Mouse (Mus musculus): Measurements from ENCODE around the gene Mroh8.

Gene Mroh8

DNA sequence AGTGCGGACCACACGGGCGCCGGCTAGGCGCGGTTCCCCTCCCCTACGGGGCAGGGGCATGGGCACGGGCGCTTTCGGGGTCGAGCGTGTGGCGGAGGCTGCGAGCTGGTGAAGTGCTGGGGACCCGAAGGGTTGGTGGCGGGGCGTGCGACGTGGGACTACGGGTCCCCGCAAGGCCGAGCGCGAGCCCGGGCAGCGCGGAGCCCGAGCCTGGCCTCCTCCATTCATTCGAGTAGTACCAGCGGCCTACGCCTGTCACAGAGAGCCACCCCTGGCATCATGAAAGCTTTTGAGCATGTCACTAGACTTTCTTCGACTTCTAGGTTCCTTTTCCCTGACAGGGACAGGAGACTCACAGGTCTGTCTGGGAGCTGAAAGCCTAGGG, at the start of gene Mroh8:
Mroh8 (minus strand) TSS at position 134 of the 385 bp plus-strand sequence.
- DNase-seq (ENCODE audit: low spot score in 2 of 2), result no peak

DNA sequence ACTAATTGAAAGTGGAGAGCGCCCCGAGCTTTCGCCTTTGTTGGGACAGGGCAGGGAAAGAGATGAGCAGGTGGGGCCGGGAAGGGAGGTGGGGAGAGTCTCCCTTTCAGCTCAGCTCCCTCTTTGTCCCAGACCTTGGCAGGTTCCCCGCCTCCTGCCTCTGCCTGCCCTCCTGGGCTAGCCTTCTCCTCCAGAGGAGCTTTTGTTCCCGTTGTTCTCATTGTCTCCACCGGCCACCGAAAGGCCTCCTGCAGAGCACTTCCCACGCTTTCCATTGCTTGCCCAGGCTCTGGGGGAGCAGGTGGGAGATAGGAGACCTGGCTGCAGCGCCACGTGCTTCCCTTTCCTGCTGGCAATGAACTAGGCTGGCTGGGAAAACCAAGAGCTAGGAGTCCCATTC, 49.2 kb upstream of the Mroh8 start:
- no peak for DNase-seq (ENCODE audit: low spot score in 2 of 2)

DNA sequence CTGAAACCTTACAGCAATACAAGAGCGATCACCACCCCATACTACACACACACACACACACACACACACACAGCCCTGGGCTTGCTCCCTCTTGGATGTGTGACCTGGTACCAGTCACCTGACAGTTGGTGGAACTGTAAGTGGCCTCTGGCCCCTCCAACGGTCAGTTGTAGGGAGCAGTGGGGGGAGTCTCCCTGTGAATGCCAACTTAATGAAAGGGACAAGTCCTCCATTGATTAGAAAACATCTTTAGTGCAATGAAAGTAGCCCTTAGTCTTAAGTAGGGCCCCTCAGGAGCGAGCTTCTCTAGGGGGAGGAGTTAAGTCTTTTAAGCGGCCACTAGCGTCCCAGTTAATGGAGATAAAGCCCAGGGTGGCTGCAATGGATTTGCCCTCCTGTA, 48.8 kb upstream of the Mroh8 start:
- no peak for DNase-seq (ENCODE audit: low spot score in 2 of 2)

DNA sequence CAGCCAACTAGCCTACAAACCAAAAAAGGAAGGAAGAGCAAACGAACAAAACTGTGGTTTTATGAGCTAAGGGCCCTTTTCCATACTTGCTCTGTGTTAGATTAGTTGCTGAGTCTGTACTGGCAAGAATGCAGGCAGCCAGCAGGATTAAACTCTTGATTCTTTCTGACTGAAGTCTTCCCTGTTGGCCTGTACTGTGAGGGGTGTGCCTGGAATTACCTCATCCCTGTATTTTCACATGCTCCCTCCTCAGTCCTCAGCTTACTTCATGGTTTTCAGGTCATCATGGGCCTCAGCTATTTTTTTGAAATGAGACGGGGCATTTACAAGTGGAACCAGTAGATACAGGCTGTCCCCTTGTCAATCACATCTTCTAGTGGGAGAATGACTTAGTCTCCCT, 45.9 kb upstream of the Mroh8 start:
- DNase-seq (ENCODE audit: low spot score in 2 of 2), result no peak

DNA sequence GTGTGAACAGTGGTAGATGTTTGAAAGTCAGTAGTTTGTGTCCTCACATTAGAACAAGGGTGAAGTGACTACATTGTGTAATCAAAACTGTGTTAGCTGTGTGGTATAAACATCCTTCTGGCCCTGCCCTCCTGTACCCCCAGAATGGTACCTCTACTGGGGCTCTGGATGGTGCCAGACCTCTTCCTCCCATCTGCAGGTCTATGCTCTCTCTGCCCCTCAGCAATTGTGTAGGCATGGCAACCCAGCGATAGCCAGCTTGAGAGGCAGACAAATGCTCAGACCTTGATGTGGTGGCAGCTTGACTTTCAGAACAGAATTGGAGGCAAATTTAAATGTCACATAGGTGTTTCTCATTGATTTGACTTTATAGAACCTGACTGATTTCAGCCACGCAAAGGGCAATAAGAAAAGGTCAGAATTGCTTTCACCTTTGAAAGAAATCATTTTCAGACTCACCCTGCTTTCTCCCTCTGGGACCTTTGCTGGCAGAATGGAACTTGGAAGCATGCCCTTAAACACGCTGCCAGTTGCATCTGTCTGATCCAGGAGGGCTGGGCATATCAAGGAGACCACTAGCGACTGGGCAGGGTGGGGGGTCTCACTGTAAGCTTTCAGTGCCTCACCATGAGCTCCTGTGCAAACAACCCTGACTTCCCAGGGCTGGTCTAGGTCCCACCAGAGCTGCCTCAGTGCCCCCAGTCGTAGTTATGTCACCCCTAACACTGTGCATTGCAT, 42.8 kb upstream of the Mroh8 start:
- no peak for DNase-seq (ENCODE audit: low spot score in 2 of 2)

DNA sequence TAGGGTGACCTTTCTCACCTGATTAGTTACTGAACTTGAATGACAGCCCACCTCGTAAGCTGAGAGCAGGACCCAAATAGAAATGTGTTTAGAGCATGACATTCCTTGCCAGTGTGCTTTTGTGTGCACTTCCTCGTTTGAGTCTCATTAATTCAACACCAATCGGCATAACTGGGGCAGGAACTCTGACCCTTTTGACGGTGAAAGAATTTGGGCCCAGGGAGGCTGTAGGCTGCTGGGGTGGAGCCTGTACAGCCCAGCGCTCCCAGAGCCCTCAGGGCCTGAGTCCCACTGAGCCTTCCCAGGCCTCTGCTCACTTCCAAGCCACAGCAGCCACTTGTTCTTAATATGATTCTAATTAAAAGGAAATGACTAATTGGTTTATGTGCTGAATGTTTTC, 41.5 kb upstream of the Mroh8 start:
- DNase-seq (ENCODE audit: low spot score in 2 of 2), result no peak

DNA sequence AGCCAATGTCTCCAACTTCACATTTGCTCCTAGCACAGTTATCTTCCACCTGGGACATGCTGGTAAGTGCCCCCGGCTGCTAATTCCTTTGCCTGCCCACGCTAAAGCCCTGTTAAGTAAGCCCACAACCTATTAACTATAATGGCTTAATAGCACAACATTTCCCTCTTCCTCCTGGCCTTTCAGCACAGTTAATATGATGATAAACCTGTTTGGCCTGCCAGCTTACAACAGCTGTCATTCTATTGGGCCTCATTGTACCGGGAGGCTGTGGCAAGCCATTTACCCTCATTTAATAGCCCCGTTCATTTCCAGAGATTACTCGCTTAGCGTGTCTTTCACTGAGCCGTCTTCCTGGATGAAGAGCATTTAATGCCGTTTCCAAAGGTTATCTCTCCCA, 40.8 kb upstream of the Mroh8 start:
- no peak for DNase-seq (ENCODE audit: low spot score in 2 of 2)

DNA sequence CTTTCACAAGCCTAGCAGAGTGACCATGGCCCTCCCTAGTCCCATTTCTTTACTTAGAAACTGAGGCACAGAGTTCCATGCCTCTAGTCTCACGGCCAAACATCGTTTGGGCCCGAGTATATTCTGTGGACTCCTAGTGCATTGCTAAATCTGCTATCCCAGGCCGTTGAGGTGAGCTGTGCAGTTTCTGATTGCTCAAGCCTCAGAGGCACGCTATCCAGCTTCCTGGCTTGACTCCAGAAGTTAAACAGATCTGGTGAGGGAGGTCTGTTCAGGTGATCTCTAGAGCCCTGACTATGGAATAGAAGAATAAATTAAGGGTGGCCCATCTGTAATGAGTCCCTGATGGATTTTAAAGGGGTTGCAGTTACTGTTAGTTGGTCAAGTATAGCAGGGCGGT, 37.9 kb upstream of the Mroh8 start:
- DNase-seq (ENCODE audit: low spot score in 2 of 2), result no peak

DNA sequence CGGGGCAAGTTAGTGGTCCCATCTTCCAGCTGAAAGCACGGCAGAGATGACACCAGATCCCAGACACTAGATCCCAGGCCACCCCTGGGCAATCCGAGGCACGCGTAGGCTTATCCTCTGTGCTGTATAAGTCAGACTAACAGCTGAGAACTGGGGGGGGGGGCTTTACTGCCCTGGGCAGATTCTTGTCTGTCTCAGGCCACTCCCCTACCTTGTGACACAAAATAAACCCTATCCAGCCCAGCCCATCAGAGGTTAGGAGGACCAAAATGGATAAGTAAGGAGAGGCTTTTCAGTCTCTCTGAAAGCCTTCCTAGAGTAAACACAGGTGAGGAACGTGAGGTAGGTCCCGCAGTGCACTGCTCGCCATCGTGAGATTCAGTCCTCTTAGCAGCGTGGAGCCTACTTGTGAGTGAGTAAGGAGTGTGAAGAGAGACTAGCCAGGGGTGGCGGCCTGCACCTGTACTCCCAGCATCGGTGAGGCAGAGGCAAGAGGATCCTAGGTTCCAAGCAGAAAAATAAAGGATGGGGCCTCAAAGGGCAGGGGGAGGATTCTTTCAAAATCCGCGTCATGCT, 37.1 kb upstream of the Mroh8 start:
- DNase-seq (ENCODE audit: low spot score in 2 of 2), result no peak

DNA sequence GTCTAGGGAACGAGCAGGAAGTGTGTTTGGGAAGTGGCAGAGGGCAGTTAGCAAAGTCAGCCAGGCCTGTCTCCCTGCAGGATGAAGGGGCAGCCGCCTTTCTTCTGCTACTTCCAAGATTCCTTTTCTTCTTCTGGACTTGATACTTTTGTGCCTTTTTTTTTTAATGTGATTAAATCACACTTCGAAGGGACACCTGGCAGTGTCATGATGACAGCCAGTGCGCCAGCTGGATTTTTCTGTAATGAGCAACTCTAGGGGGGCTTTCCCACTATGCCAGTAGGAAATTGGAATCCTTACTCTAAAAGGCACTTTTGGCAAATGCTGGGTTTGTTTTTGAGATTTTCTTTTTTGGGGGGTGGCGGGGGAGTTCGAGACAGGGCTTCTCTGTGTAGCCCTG, 36.1 kb upstream of the Mroh8 start:
- DNase-seq (ENCODE audit: low spot score in 2 of 2), result no peak

DNA sequence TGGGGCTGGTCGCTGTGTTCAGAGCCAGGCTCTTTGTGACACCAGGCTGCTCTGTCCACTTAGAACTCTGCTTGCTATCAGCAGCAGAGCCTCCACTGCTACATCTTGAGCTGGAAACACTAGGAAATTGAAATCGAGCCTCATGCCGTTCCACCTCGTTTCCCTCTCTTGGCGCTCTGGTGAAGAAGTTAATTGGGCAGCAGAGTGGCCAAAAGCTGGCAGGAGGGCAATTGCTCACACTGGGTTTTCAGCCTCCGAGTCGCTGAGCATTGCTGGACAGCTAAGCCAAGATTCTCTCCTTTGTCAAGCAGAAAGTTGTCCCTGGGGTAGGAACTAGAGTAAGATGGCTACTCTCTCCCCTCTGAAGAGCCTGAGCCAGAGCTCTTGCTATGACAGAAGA, 35.0 kb upstream of the Mroh8 start:
- no peak for DNase-seq (ENCODE audit: low spot score in 2 of 2)

DNA sequence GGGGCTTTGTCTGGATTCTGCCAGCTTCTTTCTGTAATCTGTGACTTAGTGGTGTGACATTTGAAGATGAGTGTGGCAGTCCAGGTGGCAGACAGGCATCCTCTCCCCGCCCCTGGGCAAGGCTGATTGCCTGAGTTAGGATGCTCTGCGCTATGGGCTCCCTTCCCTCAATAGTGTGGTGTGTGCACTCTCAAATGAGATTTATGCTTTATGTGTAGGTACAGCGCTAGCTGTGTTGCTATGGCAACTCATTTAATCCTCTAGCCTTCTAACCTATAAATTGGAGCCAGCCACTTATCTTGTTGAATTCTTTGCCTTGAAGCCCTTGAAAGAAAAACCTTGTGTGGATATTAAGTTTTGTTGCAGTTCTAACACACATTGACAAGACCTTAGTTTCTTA, 34.4 kb upstream of the Mroh8 start:
- no peak for DNase-seq (ENCODE audit: low spot score in 2 of 2)

DNA sequence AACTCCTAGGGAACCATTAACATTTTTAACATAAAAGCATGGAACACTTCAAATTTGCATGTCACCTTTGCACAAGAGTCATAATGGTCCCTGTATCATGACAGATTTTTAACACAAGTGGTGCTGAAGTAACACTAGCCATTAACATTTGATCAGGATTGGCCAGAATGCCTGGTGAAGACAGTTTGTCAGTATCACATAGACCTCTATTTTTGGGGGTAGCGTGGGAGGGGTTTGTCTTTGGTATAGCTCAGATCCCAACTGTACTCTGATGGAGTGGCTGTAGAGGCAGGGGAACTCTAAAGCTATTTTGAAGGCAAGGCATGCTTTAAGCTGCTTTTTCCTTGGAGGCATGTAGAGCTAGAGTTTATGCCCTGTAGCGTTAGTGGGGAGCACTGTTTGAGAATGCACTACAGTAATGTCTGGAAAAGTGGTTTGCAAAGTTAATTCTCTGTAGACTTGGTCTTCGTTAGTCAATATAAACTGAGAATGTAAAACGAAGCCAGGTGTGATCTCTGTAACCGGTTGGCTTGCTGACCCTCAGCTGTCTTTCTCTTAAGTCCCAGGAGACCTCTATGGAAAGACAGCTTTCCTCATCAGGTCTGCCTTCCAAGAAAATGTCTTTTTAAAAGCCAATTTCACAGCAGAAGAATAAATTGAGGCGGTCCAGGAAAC, 31.8 kb upstream of the Mroh8 start:
- DNase-seq (ENCODE audit: low spot score in 2 of 2), result no peak

DNA sequence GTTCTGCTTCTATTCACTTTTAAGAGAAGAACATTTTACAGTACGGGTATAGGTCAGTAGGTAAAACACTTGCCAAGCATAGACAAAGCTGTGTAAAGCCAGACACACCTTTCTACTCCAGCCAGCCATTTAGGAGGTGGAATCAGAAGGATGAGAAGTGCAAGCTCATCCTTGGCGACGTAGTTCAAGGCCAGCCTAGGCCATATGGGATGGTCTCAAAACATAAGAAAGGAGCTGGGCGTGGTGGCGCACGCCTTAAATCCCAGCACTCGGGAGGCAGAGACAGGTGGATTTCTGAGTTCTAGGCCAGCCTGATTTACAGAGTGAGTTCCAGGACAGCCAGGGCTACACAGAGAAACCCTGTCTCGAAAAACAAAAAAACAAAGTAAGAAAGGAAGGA, 30.3 kb upstream of the Mroh8 start:
- DNase-seq (ENCODE audit: low spot score in 2 of 2), result no peak

DNA sequence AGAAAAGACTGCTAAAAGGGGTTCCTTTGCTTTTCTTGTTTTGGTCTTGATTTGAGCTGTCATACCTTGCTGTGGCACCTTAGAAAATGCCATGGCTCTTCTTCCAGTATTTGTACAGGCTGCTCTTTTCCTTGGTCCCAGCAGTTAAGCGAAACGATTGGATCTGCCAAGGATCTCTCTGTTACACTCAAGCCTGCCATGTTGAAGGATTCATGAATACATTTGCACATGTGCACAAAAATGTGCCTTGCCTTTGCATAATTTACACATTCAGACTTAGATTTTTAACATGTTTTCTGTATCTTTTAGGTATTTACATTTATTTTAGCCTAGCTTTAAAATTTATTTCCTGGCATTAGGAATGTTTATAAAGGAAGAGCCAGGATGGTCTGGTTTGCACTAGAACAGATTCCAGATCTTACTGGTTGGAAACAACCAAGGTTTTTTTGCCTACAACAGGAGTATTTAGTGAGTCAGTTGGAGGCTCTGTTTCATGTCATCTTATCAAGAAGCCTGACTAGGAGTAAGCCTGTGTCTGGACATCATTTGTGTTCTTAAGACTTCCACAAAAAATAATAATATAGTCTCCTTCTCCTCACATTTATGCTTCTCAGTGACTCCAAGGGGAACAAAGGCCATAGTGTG, 29.0 kb upstream of the Mroh8 start:
- DNase-seq (ENCODE audit: low spot score in 2 of 2), result no peak

DNA sequence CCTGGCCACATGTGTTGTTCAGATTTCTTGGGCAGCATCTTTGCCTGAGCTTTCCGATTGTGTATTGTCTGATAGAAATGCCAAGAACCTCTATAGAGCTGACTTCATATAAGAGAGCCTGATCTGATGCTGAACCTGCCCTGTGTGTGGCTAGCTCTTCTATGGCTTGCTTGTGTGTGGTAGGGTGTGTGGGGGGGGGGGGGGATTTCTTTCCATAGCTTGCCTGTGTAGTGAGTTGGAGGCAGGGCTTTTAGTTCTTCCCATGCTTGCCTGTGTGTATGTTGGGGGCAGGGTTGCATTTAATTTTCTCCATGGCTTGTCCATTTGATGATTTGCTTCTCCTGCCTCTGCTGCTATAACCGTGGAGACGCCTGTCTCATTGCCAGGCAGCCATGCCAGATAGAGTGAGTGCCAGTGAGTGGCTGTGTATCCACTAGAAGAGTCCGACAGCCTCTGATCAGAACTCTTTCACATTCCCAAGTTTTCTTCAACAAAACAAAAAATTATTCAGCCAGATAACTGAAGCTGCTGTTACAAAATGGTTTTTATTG, 28.4 kb upstream of the Mroh8 start:
- no peak for DNase-seq (ENCODE audit: low spot score in 2 of 2)

DNA sequence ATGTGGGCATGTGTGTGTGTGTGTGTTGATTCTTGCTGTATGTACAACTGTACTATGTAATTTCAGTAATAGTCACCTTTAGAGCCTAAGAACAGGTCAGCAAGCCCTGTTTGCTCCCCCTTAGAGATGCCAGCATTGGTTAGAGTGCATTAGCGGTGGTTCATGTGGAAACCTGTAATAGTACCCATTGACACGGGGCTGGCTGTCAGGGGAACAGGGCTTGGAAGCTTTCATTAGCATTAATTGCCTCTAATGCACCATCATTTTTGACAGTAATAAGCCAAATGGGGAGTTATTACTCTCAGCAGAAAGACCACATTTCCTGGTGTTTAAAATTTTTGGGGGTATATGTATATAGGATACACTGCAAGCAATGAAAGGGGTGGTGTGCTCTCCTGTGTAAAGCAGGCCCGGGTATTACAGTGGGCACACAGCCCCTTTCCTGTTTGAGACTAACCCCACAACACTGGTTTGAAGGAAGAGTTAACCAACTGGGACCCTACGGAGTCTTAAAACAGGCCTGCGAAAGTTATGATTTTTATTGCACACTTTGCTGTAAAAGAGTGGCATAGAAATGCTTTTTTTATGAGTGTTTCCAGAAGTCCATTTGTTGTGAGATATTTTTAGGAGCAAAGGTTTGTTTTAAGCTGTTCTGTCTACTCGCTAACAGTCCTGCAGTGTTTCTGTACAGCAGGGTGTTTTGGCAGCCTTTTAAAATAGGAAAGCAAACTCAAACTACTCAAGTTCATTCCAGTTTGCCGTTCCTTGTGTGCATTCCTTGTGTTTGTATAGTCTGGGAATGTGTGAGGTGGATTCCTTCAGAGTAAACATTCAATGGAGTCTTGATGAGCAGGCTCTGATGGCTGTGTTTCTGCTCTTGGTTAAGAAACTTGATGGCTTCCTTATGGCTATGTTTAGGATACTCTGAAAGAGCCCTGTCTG, 27.0 kb upstream of the Mroh8 start:
- no peak for DNase-seq (ENCODE audit: low spot score in 2 of 2)

DNA sequence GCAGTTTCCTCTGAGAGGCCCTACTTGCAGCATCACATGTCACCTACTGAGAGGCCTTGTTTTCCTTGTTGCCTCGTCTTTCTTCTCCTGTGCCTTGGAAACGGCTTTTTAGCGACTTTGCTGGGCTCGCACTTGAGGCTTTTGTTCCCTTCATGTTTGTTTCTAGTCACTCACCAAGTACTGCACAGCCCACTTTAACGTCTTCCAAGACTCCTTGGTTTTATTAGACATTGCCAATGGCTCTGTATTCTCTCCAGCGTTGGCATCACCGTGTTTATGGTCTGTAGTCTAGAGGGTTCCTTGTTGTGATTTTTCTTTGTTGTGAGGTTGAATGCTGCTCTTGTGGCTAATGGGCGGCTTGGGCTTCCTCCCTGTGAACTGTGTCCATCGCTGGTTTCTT, 23.7 kb upstream of the Mroh8 start:
- DNase-seq (ENCODE audit: low spot score in 2 of 2), result no peak

DNA sequence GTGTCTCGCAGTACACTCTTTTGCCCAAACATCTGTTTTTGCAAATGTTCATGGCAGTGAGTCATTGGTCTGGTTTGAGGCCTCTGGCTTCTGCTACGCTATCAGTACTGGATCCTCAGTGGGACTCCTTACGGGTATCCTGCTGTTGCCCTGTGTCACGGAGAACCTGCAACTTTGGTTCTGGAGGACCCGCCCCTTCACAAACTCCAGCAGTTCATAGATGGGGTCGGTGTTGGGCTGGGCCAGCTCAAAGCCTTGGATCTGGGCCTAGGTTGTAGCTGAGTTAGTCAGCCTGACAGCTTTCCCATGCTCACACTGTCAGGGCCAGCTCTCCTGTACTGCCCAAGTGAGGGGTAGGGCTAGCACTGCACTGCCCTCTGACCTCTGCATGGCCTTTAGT, 20.7 kb upstream of the Mroh8 start:
- no peak for DNase-seq (ENCODE audit: low spot score in 2 of 2)

DNA sequence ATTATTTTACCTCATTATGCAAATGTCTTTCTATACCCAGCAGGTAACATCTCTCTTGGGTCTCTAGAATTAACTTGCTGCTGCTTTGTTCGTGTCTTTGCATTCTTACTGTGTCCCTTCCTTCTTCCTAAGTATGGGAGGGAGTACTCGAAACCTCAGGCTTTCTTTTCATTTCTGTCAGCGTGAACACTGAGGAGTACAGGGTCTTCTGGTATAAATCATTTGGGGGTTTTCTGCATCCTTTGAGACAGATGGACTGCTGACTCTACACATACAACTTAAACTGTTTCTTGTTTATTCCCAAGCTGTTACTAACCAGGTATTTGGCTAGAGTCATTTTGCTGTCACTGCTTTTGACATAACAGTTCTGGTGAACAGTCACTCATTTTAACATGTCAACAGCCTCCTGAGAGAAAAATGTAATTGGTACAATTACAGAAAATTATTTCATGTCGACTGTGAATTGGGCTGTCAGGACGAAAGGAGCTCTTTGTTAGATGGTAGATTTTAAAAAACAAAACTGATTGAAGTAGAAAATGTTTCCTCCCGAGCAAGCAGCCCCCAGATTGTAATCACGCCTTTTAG, 16.8 kb upstream of the Mroh8 start:
- no peak for DNase-seq (ENCODE audit: low spot score in 2 of 2)

DNA sequence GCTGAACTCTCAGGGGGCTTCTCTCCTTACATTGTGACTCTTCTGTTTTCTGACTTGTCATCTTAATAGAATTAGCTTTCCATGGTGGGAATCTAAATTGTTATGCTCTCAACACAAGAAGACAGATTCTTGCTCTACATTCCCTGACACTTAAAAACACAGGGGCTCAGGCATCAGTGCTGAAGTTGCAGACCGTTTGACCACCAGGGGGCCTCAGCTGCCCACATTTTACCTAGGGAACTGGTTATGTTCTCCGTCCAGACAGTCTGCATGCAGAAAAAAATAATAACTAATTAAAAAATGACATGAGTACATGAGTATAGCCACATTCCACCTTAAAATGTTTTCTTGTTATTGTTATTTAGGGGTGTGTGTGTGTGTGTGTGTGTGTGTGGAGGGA, 12.7 kb upstream of the Mroh8 start:
- peak; percentile 30 to 64 for DNase-seq (ENCODE audit: low spot score in 2 of 2)

Measured in spleen, postnatal 14 days (tissue).